8 mouse cellular contexts compared by ENCODE assay signal in genomic region chr5:121564468-121564895, GRCm38 (mm10). TPM values are rescaled to one million over a fixed set of nuclear protein-coding genes. Genes with fewer than 3 reads are reported as not detected.
DNase-seq lines count a peak whose midpoint lies in the region; ATAC-seq lines count a peak whose summit lies in the region.

No protein-coding gene starts in this region.

- no peak overlapping the region for H3K9ac ChIP-seq in hindbrain, embryonic 15.5 days

- H3K4me3 ChIP-seq in hindbrain, embryonic 15.5 days, result no peak overlapping the region

- 15% methylated on average over 11 of the region's 11 CpGs for WGBS in hindbrain, embryonic 15.5 days

- H3K36me3 ChIP-seq in hindbrain, embryonic 15.5 days, result no peaks in the 10 kb centered on the region

- no peaks in the 10 kb centered on the region for H3K4me1 ChIP-seq in hindbrain, embryonic 15.5 days (replicated peaks)

- H3K9me3 ChIP-seq in hindbrain, embryonic 15.5 days, result no peaks in the 10 kb centered on the region

- H3K27ac ChIP-seq in hindbrain, embryonic 15.5 days (replicated peaks), result no peak overlapping the region

- peak overlapping the region; percentile 31; the same call in 1 of the 2 replicates for H3K4me2 ChIP-seq in hindbrain, embryonic 15.5 days

- H3K27me3 ChIP-seq in hindbrain, embryonic 15.5 days, result no peaks in the 10 kb centered on the region

- peak; percentile 95 for DNase-seq in R1 (ENCODE audit: low read depth, low spot score)
- DNase-seq in cerebellum, postnatal 36 days, result peak; percentile 62 to 67
- peak; percentile 72 to 88 for DNase-seq in frontal cortex, postnatal 36 days (ENCODE audit: low spot score in 2 of 2)
- peak; percentile 69 for DNase-seq in left cerebral cortex, adult 11 months (ENCODE audit: low spot score)
- DNase-seq in lung, postnatal 4 days, result peak; percentile 90 to 94
- peak; percentile 79 for DNase-seq in right cerebral cortex, adult 18-20 months
- peak; percentile 65 for DNase-seq in urinary bladder, adult 2 months (ENCODE audit: low spot score)

- no peak for ATAC-seq in hindbrain, embryonic 15.5 days (ENCODE audit: low FRiP score, low read depth)

RNA-seq across cellular contexts. Expression of gene Mapkapk5, which starts 18.8 kb away (rescaled TPM):
- 62.5 and 68.3 TPM in 2 replicates for polyA plus RNA-seq in hindbrain, embryonic 15.5 days (2015; fragmentation: Nextera tagmentation; extraction: Ambion mirVana)
- polyA plus RNA-seq in urinary bladder, adult 2 months (2012; rRNA removed), result 79.3 and 93.5 TPM in 2 replicates

RNA-seq across cellular contexts. Expression of gene Adam1a, which starts 19.2 kb away (rescaled TPM):
- polyA plus RNA-seq in hindbrain, embryonic 15.5 days (2015; fragmentation: Nextera tagmentation; extraction: Ambion mirVana), result 3.8 and 3.9 TPM in 2 replicates
- 9.4 and 12.0 TPM in 2 replicates for polyA plus RNA-seq in urinary bladder, adult 2 months (2012; rRNA removed)

RNA-seq across cellular contexts. Expression of gene Gm42878, which starts 19.2 kb away (rescaled TPM):
- polyA plus RNA-seq in hindbrain, embryonic 15.5 days (2015; fragmentation: Nextera tagmentation; extraction: Ambion mirVana), result not detected in 2 replicates
- 0.34 TPM in 1 of 2 replicates, not detected in the other for polyA plus RNA-seq in urinary bladder, adult 2 months (2012; rRNA removed)

RNA-seq across cellular contexts. Expression of gene Aldh2, which starts 29.1 kb away (rescaled TPM):
- 127 and 137 TPM in 2 replicates for polyA plus RNA-seq in hindbrain, embryonic 15.5 days (2015; fragmentation: Nextera tagmentation; extraction: Ambion mirVana)
- polyA plus RNA-seq in urinary bladder, adult 2 months (2012; rRNA removed), result 663 and 712 TPM in 2 replicates

RNA-seq across cellular contexts. Expression of gene Acad12, which starts 54.3 kb away (rescaled TPM):
- 1.3 and 1.6 TPM in 2 replicates for polyA plus RNA-seq in hindbrain, embryonic 15.5 days (2015; fragmentation: Nextera tagmentation; extraction: Ambion mirVana)
- 10.6 and 12.8 TPM in 2 replicates for polyA plus RNA-seq in urinary bladder, adult 2 months (2012; rRNA removed)
